Mouse (Mus musculus): ENCODE data around the gene Armh4.

The Armh4 gene

DNA sequence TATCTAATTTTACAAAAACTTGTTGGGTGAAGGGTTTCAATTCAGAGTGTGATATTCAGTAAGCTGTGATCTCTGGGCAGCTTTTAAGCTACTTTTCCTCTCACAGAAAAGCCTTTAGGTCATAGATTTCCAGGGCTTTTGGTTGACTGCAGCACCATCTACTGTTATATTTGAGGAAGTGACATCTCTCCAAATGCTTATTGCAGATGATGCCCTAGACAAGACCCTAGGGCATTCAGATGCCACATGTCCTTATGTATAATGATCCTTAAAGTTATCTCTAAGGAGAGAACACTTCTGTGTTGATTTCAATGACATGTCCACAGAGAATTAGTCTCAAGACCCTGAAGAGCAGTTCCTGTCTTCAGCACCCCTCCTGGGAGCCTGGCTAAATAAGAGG lies 49.2 kb downstream of the Armh4 start:
- peak; percentile 43 for DNase-seq (ENCODE audit: low read depth, low spot score)

DNA sequence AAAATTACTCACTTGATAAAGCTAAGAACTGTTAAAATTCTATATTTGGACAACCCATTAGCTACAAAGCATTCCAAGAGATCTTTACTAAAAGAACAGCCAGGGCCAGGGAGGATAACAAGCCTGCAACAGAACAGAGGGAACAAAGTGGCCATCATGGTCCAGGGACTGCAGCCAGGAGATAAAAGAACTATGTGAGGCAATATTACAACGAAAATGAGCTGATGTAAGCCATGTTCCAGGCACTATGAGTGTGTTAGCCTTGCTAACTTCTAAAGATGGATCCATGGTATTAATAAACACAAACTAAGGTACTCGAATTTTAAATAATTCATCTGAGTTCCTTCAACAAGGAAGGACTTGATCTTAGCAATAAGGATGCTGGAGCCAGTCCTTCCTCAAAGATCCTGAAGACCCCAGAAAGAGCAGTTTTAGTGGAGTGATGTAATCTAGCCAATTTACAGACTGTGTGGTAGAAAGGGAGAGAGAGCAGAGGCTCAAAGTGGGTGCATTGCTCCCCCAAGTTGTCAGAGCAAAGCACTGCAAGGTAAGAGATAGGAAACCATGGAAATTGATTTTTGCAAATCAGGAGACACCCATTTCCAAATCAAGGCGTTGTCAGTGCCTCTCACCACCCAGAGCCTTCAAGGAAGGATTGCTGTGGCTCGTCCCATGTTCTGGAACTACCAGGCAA lies 59.7 kb downstream of the Armh4 start:
- peak; percentile 11 for DNase-seq (ENCODE audit: low read depth, low spot score)

DNA sequence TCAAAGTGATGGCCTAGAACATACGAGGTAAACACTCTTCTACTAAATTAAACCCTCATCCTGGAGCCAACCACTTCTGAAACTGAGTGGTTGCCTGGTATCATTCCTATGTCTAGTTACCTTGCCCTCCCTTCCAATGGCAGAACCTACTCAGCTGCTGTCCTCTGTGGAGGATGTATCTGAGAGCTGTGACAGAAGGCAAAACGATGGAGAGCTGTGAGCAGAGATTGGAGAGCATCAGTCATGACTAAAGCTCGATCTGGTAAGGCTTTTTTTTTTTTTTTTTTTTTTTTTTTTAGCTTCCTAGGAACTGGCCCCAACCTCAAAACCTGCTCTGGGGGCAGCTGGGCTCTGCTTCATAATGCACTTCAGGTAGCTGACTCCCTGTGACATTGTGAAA lies 60.4 kb downstream of the Armh4 start:
- no peak for DNase-seq (ENCODE audit: low read depth, low spot score)

DNA sequence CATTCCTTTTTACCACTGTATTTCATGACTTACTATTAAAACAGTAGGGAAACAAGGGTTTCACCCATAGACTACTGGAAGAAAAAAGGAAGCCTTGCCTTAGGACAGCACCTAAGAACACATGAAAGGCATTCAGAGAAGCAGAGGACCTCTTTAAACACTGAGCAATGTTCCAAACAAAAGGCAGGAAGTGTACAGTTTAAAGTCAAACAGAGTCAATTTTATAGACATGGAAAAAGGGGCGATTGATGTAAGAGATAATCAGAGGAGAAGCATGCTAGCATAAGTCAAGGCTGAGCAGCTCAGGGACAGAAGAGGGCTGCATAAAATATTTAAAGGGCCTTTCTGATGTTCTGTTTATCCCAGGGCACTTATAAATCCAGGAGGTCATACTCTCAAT lies 61.9 kb downstream of the Armh4 start:
- peak; percentile 57 for DNase-seq (ENCODE audit: low read depth, low spot score)

DNA sequence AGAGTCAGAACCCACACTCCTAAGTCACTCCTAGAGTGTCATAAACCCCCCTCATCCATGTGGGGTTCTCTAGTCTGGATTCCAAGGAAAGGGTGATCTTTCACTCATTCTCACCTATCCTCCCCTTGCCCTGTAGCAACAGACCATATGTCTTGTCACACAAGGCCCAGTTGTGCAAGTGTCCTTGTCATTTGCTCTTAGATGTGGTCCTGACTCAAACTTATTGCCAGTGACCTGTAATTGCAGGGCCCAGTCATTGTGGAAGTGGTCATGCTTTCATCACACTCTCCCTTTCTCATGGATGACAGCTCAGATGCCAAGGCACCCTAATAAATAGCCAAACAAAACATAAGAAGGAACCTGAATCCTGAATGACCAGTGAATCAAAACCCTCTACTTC lies 63.5 kb downstream of the Armh4 start:
- no peak for DNase-seq (ENCODE audit: low read depth, low spot score)

DNA sequence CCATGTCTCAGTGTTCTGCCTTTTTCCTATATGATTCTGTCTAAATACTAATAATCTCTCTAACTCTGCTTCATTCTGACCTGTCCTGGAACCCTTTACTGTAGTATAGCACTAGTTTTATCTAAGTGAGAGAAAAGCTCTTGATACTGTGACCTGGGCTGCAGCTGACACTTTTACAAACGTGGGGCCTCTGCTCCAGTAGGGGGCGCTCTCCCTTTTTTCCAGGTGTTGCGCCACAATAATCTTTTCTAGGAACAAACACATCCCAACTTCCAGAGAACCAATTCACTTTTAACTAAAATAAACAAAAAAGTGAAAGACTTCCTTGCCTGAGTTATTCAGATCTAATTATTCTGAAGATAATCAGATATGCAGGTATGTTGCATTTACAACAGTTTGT lies 72.2 kb downstream of the Armh4 start:
- peak; percentile 46 for DNase-seq (ENCODE audit: low read depth, low spot score)

DNA sequence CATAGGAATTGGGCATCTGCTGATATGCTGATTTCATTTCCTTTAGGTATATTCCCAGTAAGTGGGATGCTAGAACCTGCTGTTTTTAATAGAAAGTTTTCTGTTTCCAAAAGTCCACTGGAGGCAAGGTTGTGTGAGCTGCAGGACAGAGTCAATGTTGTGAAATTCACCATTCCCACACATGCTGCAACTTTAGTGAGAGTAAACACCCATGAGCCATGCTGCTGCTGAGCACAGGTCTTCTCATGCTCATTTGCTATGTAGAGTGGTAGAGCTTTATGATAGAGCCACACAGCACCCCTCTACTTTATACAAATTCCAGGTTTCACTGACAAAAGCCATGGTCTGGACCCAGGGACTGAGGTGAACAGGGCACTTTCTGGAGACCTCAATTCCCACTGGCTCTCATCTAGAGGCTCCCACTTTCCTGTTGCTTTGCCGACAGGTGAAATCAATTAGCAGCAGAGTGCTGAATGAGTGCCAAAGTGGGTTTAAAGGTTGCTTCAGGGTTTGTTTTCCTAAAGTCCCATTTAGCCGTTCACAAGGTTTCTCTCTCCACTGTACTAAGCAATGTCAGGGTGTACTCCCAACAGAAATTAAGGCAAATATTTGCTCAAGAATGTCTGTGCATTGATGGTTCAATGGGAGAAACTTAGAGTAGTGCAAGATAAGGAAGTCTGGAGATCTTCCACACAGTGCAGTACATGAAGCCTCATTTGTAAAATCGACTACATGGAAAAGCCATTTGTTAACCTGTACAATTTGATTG lies 79.6 kb downstream of the Armh4 start:
- DNase-seq (ENCODE audit: low read depth, low spot score), result no peak

DNA sequence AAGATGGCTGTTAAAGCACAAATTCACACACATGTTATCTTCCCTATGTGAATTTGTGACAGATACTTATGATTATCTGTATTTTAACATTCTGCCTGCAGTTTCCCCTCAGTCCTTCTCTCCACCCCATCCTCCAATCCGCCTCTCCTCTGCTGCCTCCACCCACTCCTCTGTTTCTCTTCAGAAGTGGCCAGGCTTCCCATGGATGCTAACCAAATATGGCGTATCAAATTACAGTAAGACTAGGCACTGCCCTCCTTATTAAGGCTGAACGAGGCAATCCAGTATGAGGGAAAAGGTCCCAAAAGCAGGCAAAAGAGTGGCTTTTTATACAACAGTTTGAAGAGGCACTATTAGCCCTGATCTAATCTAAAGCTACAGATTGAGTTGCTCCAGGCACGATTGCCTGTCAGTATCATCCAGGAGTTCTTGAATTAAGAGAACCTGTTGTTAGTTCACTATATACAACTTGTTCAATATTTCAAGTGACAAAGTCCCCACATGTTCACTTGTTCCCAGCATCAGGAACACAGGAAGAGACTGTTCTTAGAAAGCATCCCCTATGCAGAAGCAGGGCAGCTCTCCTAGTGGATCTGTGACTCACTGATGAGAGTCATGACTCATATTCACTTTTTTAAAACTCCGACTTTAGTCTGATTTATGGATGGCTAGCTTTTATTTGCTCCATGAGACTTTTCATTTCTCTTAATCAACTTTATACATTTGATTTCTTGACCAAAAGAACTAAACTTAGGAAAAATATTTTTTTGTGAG lies 103.5 kb downstream of the Armh4 start:
- DNase-seq (ENCODE audit: low read depth, low spot score), result no peak

DNA sequence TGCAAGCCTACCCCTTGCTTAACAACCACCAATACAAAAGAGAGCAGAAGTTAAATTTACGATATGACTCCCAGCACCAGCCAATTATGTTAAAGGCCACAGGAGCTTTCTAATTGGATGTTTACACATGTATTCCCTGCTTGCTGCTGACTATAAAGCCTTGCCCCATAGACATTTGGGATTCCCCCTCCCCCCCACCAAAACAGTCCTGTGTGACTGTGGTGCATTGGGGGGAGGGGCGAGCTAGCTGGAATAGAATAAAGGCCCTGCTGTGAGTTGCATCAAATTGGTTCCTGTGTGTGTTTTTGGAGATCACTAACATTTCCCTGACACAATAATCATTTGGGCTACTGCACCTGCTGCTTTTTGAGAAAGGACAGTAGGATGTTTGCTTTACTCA lies 106.6 kb downstream of the Armh4 start:
- no peak for DNase-seq (ENCODE audit: low read depth, low spot score)

DNA sequence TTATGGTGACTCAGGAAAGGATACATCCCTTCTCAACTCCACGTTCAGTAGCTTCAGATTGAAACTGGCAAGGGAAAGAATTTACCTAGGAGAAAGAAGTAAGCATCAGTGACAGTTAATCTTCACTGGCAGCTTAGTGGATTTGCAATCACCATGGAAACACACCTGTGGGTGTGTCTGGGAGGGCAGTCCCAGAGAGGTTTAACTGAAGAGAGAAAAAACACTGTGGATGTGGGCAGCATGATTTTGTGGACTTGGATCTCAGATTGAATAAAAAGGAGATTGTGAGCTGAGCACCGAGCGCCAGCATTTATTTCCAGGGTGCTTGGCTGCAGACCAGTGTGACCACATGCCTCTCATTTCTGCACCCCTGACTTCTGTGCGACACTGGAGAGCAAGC lies 122.7 kb downstream of the Armh4 start:
- no peak for DNase-seq (ENCODE audit: low read depth, low spot score)

DNA sequence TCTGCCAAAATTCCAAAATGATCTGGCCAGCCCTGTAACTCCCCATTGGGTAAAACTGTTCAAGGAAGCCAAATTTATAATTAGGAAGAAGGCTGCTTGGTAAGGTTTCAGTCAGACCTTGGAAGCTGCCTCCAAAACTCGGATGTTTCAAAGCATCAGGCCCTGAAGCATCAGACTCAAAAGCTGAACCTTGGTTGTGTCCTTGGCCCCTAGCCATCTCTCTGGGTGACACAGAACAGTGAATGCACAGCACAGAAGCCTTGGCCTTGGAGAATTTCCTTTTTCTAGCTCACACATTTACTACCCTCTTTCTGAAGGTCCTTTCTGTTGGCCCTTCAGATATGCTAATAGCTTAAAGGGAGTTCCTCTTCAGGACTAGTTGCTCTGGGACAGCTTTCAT lies 134.0 kb downstream of the Armh4 start:
- peak; percentile 40 for DNase-seq (ENCODE audit: low read depth, low spot score)

DNA sequence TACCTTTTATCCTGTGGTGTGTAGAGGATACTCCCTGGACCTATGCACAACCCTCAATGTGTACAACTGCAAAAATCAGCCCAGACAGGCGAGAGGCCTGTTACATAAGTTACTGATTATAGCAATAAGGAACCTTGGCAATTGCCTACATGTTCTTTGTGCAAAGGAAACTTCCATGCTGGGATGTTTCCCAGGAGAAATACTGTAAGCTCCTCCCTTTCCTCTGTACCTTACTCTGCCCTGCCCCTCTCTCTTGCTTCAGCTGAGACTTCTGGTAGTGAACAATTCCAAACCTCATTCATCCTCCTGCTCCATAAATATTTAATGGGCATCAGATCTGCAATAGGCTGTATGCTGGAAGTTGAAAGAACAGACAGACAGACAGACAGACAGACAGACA lies 145.8 kb downstream of the Armh4 start:
- no peak for DNase-seq (ENCODE audit: low read depth, low spot score)

DNA sequence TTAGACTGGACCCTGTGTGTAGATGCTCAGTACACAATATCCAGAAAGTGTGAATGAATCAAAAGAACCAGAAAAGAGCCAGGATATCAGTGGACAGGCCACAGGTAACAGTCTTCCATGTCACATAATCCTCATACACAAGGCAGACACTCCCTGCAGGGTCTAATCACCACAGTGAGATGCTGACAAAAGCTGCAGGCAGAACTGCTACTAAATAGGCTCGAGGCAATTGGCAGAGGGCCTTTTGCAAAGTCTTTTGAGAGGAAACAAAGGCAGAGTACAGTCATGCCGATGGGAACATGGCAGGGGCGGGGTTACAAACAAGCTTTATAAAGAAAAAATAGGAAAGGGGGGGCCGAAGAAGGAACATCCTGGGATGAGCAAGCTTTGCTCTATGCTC lies 157.1 kb downstream of the Armh4 start:
- peak; percentile 69 for DNase-seq (ENCODE audit: low read depth, low spot score)

Measured in ZHBTc4 (cell line).